Mouse (Mus musculus): ENCODE measurements around the gene Slc22a20. TPM values are rescaled to one million over a fixed set of nuclear protein-coding genes. Genes with fewer than 3 reads are reported as not detected.

The Slc22a20 gene
- polyA plus RNA-seq, 1 experiment from 2014 or later = not detected

DNA sequence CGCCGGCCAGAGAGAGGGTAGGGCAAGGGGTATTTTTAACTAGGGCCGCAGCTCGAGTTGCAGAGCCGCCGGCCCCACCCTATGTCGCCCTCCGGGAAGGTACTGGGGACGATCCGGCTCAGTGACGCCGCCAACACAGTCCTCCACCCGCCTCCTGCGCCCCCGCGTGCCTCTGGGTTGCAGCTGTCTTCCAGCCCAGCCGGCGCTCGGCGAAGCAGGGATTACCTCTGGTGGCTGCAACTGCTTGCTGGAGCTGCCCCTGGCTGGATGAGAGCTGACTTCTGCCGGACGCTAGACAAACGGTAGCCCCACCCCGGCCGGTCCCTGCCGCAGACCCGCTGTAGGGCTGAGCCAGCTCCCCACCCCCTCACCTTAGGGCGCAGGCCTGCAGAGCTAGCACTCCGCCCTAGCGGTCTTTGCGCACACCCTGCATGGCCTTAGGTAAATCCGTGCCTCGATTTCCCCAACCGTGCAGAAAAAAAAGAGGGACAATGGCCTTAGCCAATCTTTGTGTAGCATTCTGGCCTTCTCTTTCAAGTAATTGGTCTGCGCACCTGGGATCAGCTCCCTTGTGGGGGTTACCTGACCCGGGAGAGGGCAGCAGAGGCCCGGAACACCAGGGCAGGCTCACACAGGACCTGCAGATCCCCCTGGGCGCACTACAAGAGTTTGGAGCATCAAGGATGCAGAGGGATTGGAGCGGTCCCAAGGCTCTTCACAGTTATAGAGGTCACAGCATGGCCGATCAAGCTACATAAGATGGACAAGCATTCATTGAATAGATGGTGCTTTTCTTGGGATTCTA lies 29.8 kb upstream of the Slc22a20 start, which contains the start of gene Capn1:
Gene Capn1, minus strand, starts transcription at position 387 of the 805 bp plus-strand sequence.
- Histone ChIP-seq H3K27me3 (ENCODE audit: control insufficient read depth, insufficient read depth, low read length) (peaks cover 18% of the 10 kb centered on the region), H3K4me3 (replicated peaks; ENCODE audit: low read length) (peak within 1 kb of the TSS; percentile 41), H3K9me3 (ENCODE audit: control insufficient read depth, low read length) (no peaks in the 10 kb centered on the region), H3K4me1 (replicated peaks; ENCODE audit: control insufficient read depth, insufficient read depth, low read length) (0 out of 2 replicates have a peak, but pooled peaks cover 12% of the 10 kb centered on the region), H3K9ac (peak within 1 kb of the TSS; percentile 64), H3K27ac (no peak within 1 kb of the TSS; the same call in 1 of the 2 replicates), H3K36me3 (replicated peaks; ENCODE audit: control insufficient read depth, insufficient read depth) (no peaks in the 10 kb centered on the region), H3K4me2 (replicated peaks) (peak within 1 kb of the TSS; percentile 70)
- DNase-seq (ENCODE audit: low spot score) = peak; percentile 64
- WGBS = 3% methylated on average over 34 of the region's 40 CpGs
- ATAC-seq (ENCODE audit: low FRiP score) = peak; percentile 75; the same call in 1 of the 2 replicates

- Histone ChIP-seq H3K36me3 (replicated peaks; ENCODE audit: control insufficient read depth, insufficient read depth) (no peaks in the 10 kb centered on the region), H3K9me3 (ENCODE audit: control insufficient read depth, low read length) (no peaks in the 10 kb centered on the region), H3K4me1 (replicated peaks; ENCODE audit: control insufficient read depth, insufficient read depth, low read length) (0 out of 2 replicates have a peak, but pooled peaks cover 12% of the 10 kb centered on the region), H3K4me2 (replicated peaks) (peak overlapping the region; percentile 70), H3K27ac (no peak overlapping the region; the same call in 1 of the 2 replicates), H3K9ac (peak overlapping the region; percentile 64), H3K27me3 (ENCODE audit: control insufficient read depth, insufficient read depth, low read length) (peaks cover 18% of the 10 kb centered on the region), H3K4me3 (replicated peaks; ENCODE audit: low read length) (peak overlapping the region; percentile 41)
- peak; percentile 50; the same call in 1 of the 2 replicates for ATAC-seq (ENCODE audit: low FRiP score)
- DNase-seq (ENCODE audit: low spot score) = no peak
- 4% methylated on average over 15 of the region's 18 CpGs for WGBS
Observed at GRCm38 (mm10) chr19:6014991-6015510, 29.1 kb upstream of the Slc22a20 start.

GRCm38 (mm10) chr19:6013691-6014090 lies 27.7 kb upstream of the Slc22a20 start:
- DNase-seq (ENCODE audit: low spot score) = no peak
- H3K4me1 ChIP-seq (replicated peaks; ENCODE audit: control insufficient read depth, insufficient read depth, low read length) = 0 out of 2 replicates have a peak, but pooled peaks cover 12% of the 10 kb centered on the region
- H3K4me3 ChIP-seq (replicated peaks; ENCODE audit: low read length) = no peak overlapping the region
- no peak overlapping the region for H3K4me2 ChIP-seq (replicated peaks)
- H3K27ac ChIP-seq = no peak overlapping the region
- H3K9ac ChIP-seq = no peak overlapping the region
- WGBS = 90% methylated on average over 10 of the region's 10 CpGs
- no peaks in the 10 kb centered on the region for H3K36me3 ChIP-seq (replicated peaks; ENCODE audit: control insufficient read depth, insufficient read depth)
- no peaks in the 10 kb centered on the region for H3K9me3 ChIP-seq (ENCODE audit: control insufficient read depth, low read length)
- ATAC-seq (ENCODE audit: low FRiP score) = no peak
- peaks cover 18% of the 10 kb centered on the region for H3K27me3 ChIP-seq (ENCODE audit: control insufficient read depth, insufficient read depth, low read length)

DNA sequence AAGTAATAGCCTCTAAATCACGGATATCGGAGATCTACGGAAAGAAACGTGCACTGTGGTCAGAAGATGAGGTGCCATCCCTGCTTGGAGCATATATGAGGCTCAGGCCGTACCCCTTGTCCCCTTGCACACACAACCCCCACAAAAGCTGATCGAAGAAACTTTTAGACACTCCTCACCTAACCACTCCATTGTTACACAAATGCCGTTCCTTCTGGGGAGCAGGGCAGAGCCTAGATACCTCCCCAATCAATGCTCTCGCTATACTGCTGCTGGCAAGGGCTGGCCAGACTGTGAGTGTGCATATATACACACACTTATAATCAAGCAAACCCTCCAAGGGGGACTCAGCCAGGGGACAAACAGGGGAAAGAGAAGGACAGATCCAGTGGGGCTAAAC lies 23.2 kb upstream of the Slc22a20 start:
- H3K9me3 ChIP-seq (ENCODE audit: control insufficient read depth, low read length) = no peaks in the 10 kb centered on the region
- ATAC-seq (ENCODE audit: low FRiP score) = no peak

GRCm38 (mm10) chr19:6007013-6007412 lies 21.1 kb upstream of the Slc22a20 start:
- H3K4me2 ChIP-seq (replicated peaks) = no peak overlapping the region
- 92% methylated on average over 13 of the region's 13 CpGs for WGBS
- no peak for ATAC-seq (ENCODE audit: low FRiP score)
- H3K27me3 ChIP-seq (ENCODE audit: control insufficient read depth, insufficient read depth, low read length) = no peaks in the 10 kb centered on the region
- H3K4me1 ChIP-seq (replicated peaks; ENCODE audit: control insufficient read depth, insufficient read depth, low read length) = no peaks in the 10 kb centered on the region
- no peak for DNase-seq (ENCODE audit: low spot score)
- H3K36me3 ChIP-seq (replicated peaks; ENCODE audit: control insufficient read depth, insufficient read depth) = no peaks in the 10 kb centered on the region
- H3K9ac ChIP-seq = no peak overlapping the region
- no peaks in the 10 kb centered on the region for H3K9me3 ChIP-seq (ENCODE audit: control insufficient read depth, low read length)
- no peak overlapping the region for H3K4me3 ChIP-seq (replicated peaks; ENCODE audit: low read length)
- no peak overlapping the region for H3K27ac ChIP-seq

More for the DNA sequence above, 23.2 kb upstream of the Slc22a20 start:
- Histone ChIP-seq H3K9ac (no peak overlapping the region), H3K36me3 (replicated peaks; ENCODE audit: control insufficient read depth, insufficient read depth) (no peaks in the 10 kb centered on the region), H3K27ac (no peak overlapping the region), H3K4me3 (replicated peaks; ENCODE audit: low read length) (no peak overlapping the region), H3K4me2 (replicated peaks) (no peak overlapping the region), H3K27me3 (ENCODE audit: control insufficient read depth, insufficient read depth, low read length) (no peaks in the 10 kb centered on the region), H3K4me1 (replicated peaks; ENCODE audit: control insufficient read depth, insufficient read depth, low read length) (no peaks in the 10 kb centered on the region)
- WGBS = 60% methylated on average over 8 of the region's 8 CpGs
- no peak for DNase-seq (ENCODE audit: low spot score)

- H3K9me3 ChIP-seq (ENCODE audit: control insufficient read depth, low read length) = no peaks in the 10 kb centered on the region
- WGBS = 70% methylated on average over 11 of the region's 11 CpGs
- no peaks in the 10 kb centered on the region for H3K36me3 ChIP-seq (replicated peaks; ENCODE audit: control insufficient read depth, insufficient read depth)
- no peak overlapping the region for H3K27ac ChIP-seq
- H3K9ac ChIP-seq = no peak overlapping the region
- no peak overlapping the region for H3K4me2 ChIP-seq (replicated peaks)
- no peak for DNase-seq (ENCODE audit: low spot score)
- no peaks in the 10 kb centered on the region for H3K27me3 ChIP-seq (ENCODE audit: control insufficient read depth, insufficient read depth, low read length)
- no peak for ATAC-seq (ENCODE audit: low FRiP score)
- no peaks in the 10 kb centered on the region for H3K4me1 ChIP-seq (replicated peaks; ENCODE audit: control insufficient read depth, insufficient read depth, low read length)
- H3K4me3 ChIP-seq (replicated peaks; ENCODE audit: low read length) = no peak overlapping the region
Observed at GRCm38 (mm10) chr19:6005541-6005940, 19.6 kb upstream of the Slc22a20 start.

DNA sequence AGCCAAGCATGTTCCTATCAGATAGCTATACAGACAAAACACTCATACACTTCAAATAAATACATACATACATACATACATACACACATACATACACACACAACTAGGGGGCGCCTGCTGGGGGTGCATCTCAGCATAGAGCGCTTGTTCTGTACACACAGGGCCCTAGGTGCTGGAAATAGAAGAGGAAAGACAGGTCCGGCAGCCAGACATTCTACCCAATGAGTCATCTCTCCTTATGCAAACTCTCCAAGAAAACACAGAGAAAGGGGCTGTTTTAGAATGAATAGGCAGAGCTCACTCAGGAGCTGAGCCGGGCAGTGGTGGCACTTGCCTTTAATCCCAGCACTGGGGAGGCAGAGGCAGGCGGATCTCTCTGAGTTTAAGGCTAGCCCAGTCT lies 14.0 kb upstream of the Slc22a20 start:
- ATAC-seq (ENCODE audit: low FRiP score) (no peak), DNase-seq (ENCODE audit: low spot score) (no peak)
- Histone ChIP-seq H3K9ac (no peak overlapping the region), H3K4me1 (replicated peaks; ENCODE audit: control insufficient read depth, insufficient read depth, low read length) (no peaks in the 10 kb centered on the region), H3K9me3 (ENCODE audit: control insufficient read depth, low read length) (no peaks in the 10 kb centered on the region), H3K4me3 (replicated peaks; ENCODE audit: low read length) (no peak overlapping the region), H3K4me2 (replicated peaks) (no peak overlapping the region), H3K27me3 (ENCODE audit: control insufficient read depth, insufficient read depth, low read length) (no peaks in the 10 kb centered on the region), H3K27ac (no peak overlapping the region), H3K36me3 (replicated peaks; ENCODE audit: control insufficient read depth, insufficient read depth) (no peaks in the 10 kb centered on the region)
- 83% methylated on average over 5 of the region's 5 CpGs for WGBS

GRCm38 (mm10) chr19:5998180-5998579 lies 12.2 kb upstream of the Slc22a20 start:
- H3K4me2 ChIP-seq (replicated peaks) = no peak overlapping the region
- WGBS = 88% methylated on average over 3 of the region's 3 CpGs
- no peak overlapping the region for H3K9ac ChIP-seq
- no peaks in the 10 kb centered on the region for H3K27me3 ChIP-seq (ENCODE audit: control insufficient read depth, insufficient read depth, low read length)
- ATAC-seq (ENCODE audit: low FRiP score) (no peak), DNase-seq (ENCODE audit: low spot score) (no peak)
- no peaks in the 10 kb centered on the region for H3K9me3 ChIP-seq (ENCODE audit: control insufficient read depth, low read length)
- no peaks in the 10 kb centered on the region for H3K4me1 ChIP-seq (replicated peaks; ENCODE audit: control insufficient read depth, insufficient read depth, low read length)
- no peaks in the 10 kb centered on the region for H3K36me3 ChIP-seq (replicated peaks; ENCODE audit: control insufficient read depth, insufficient read depth)
- no peak overlapping the region for H3K4me3 ChIP-seq (replicated peaks; ENCODE audit: low read length)
- no peak overlapping the region for H3K27ac ChIP-seq

DNA sequence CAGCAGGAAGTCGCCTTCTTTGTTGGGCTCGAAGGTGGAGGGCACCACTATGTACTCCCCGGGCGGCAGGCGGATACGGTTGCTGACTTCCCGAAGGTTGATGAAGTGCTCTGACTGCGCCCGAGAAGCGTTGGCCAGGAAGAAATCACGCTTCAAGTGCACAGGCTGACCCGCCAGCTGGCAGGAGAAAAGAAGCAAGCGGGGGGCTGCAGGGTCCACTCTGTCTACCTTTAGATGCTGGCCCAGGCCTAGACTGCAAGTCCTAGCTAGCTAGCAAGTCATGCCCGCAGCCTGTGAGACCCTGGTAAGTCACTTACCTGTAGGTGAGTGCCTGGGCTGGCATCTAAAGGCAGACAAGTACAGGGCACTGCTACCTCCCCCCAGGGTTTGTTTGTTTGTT lies 8.8 kb upstream of the Slc22a20 start:
- Histone ChIP-seq H3K4me3 (replicated peaks; ENCODE audit: low read length) (no peak overlapping the region), H3K9me3 (ENCODE audit: control insufficient read depth, low read length) (no peaks in the 10 kb centered on the region), H3K4me1 (replicated peaks; ENCODE audit: control insufficient read depth, insufficient read depth, low read length) (no peaks in the 10 kb centered on the region), H3K36me3 (replicated peaks; ENCODE audit: control insufficient read depth, insufficient read depth) (no peaks in the 10 kb centered on the region), H3K4me2 (replicated peaks) (no peak overlapping the region), H3K27ac (no peak overlapping the region), H3K9ac (no peak overlapping the region), H3K27me3 (ENCODE audit: control insufficient read depth, insufficient read depth, low read length) (no peaks in the 10 kb centered on the region)
- DNase-seq (ENCODE audit: low spot score) (no peak), ATAC-seq (ENCODE audit: low FRiP score) (no peak)
- WGBS = 78% methylated on average over 14 of the region's 14 CpGs
